Mouse (Mus musculus) kidney, embryonic 14.5 days (tissue): ENCODE results near the gene Sox11. TPM values are rescaled to one million over a fixed set of nuclear protein-coding genes. Genes with fewer than 3 reads are reported as not detected.

ENCODE experiments used
- ATAC-seq: fragments of 200-750 bp; cut with Nextera tagmentation; 2 replicates; pipeline ENCODE4 v1.8.0; 2017; ENCODE audit warnings: moderate number of reproducible peaks, mild to moderate bottlenecking, moderate TSS enrichment, moderate library complexity; ENCODE audit not compliant: low FRiP score, low TSS enrichment
- H3K27ac ChIP-seq: fragments of 300-500 bp; sonication (generic); 2 replicates; pipeline ENCODE4 v1.5.1; 2014; ENCODE audit warnings: low read depth, mild to moderate bottlenecking, low read length, moderate library complexity, mixed read lengths
- H3K27me3 ChIP-seq: fragments of 300-500 bp; sonication (generic); 2 replicates; pipeline ENCODE4 v1.6.1; 2014; ENCODE audit warnings: mild to moderate bottlenecking, low read length; ENCODE audit not compliant: control insufficient read depth, insufficient read depth
- H3K36me3 ChIP-seq: fragments of 300-500 bp; sonication (generic); 2 replicates; pipeline ENCODE4 v1.6.1; 2014; ENCODE audit warnings: low read length, mixed read lengths; ENCODE audit not compliant: control insufficient read depth, insufficient read depth
- H3K4me1 ChIP-seq: fragments of 300-500 bp; sonication (generic); 2 replicates; pipeline ENCODE4 v1.6.1; 2014; ENCODE audit warnings: low read length, mixed read lengths; ENCODE audit not compliant: control insufficient read depth, insufficient read depth
- H3K4me2 ChIP-seq: fragments of 300-500 bp; sonication (generic); replicated peaks from 2 replicates; pipeline ENCODE4 v1.6.1; 2014; ENCODE audit warnings: low read depth, mild to moderate bottlenecking, low read length
- H3K4me3 ChIP-seq: fragments of 300-500 bp; sonication (generic); 2 replicates; pipeline ENCODE4 v1.5.1; 2014; ENCODE audit warnings: mild to moderate bottlenecking, low read length
- H3K9ac ChIP-seq: fragments of 300-500 bp; sonication (generic); 2 replicates; pipeline ENCODE4 v1.6.1; 2014; ENCODE audit warnings: low read depth, mild to moderate bottlenecking, low read length, moderate library complexity
- H3K9me3 ChIP-seq: fragments of 300-500 bp; sonication (generic); 2 replicates; pipeline ENCODE4 v1.6.1; 2016; ENCODE audit warnings: low read length; ENCODE audit not compliant: control insufficient read depth
- WGBS: fragments of 180-500 bp; shearing (Covaris S2); extraction: QIAGEN DNeasy Blood & Tissue Kit; methylation state at CpG from one replicate; pipeline ENCODE4 v1.1.7; 2014; 5-methylcytosine and 5-hydroxymethylcytosine counted together
- polyA plus RNA-seq: library from polyadenylated mRNA; unstranded; fragments of >200 nt; fragmentation: Nextera tagmentation; extraction: Ambion mirVana; gene quantifications from 2 replicates; pipeline ENCODE4 v1.2.1, GENCODE M21; 2014

Sox11 gene
- 109 and 115 TPM in 2 replicates for polyA plus RNA-seq

DNA sequence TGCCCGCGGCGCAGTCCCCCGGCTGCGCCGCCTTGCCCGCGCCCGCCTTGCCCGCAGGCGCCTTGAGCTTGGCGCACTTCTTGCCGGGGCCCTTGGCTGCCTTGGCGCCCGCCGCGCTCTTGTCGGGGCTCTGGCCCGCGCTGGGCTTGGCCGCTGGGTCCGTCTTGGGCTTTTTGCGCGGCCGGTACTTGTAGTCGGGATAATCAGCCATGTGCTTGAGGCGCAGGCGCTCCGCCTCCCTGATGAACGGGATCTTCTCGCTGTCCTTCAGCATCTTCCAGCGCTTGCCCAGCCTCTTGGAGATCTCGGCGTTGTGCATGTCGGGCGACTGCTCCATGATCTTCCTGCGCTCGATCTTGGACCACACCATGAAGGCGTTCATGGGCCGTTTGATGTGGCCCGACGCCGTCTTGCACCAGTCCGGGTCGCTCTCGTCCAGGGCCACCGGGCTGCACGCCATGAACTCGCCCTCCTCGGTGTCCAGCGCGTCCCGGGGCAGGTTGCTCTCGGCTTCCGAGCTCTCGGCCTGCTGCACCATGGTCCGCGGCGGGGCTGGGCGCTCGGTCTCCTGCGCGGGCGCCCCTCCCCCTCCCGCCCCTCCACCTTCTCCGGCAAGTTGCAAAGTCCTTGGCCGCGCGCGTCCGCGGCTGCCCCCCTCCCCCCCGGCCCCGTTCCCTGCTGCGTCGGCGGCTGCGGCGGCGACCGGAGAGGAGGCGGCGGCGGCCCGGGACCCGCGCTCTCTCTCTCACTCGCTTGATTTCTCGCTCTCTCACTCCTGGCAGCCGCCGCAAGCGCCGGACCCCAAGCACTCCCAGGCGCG, at the start of gene Sox11:
TSS of gene Sox11 (minus strand) at position 704 of the 820 bp plus-strand sequence.
- peak; percentile 47 for ATAC-seq
- H3K4me2 ChIP-seq, result peak within 1 kb of the TSS; percentile 81
- H3K9ac ChIP-seq, result peak within 1 kb of the TSS; percentile 97
- H3K27ac ChIP-seq, result peak within 1 kb of the TSS; percentile 93
- peaks cover 4% of the 10 kb centered on the region; the same call in 1 of the 2 replicates for H3K4me1 ChIP-seq
- H3K36me3 ChIP-seq, result no peaks in the 10 kb centered on the region; the same call in 1 of the 2 replicates
- under 1% methylated on average over 78 of the region's 95 CpGs for WGBS
- no peaks in the 10 kb centered on the region for H3K27me3 ChIP-seq
- no peaks in the 10 kb centered on the region for H3K9me3 ChIP-seq
- H3K4me3 ChIP-seq, result peak within 1 kb of the TSS; percentile 99

DNA sequence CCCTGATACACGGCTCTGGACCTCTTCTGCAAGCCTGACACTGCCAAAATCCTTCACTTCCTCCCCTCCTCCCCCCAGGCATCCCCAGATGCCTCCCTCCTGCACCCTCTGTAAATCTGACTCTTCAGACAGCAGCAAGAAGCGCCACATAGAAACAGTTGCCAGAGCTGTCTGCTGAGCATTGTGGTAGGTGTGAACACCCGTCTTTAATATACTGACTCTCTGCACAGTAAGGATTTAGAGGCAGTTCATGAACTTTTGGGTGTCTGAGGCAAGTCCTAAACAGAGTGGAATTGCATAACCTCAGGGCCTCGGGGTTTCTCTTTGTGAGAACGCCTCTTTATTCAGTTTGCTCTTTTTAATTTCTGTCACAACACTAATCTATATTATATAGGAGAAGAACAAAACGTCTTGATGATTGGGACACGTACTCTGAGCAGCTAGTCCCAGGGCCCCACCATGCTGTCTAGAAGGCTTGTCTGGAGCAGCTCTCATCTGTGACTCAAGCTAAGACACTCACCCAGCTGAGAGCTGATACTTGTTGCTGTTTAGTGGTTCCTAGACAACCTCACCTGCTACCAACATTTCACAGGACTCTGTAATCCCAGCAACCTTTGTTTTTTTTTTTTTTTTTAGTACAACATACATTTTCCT, 49.4 kb upstream of the Sox11 start:
- Histone ChIP-seq H3K27me3 (no peaks in the 10 kb centered on the region), H3K36me3 (no peaks in the 10 kb centered on the region), H3K27ac (no peak overlapping the region), H3K9ac (no peak overlapping the region), H3K9me3 (no peaks in the 10 kb centered on the region), H3K4me1 (0 out of 2 replicates have a peak, but pooled peaks cover 2% of the 10 kb centered on the region), H3K4me3 (no peak overlapping the region), H3K4me2 (no peak overlapping the region)
- 43% methylated on average over 7 of the region's 7 CpGs for WGBS
- no peak for ATAC-seq

DNA sequence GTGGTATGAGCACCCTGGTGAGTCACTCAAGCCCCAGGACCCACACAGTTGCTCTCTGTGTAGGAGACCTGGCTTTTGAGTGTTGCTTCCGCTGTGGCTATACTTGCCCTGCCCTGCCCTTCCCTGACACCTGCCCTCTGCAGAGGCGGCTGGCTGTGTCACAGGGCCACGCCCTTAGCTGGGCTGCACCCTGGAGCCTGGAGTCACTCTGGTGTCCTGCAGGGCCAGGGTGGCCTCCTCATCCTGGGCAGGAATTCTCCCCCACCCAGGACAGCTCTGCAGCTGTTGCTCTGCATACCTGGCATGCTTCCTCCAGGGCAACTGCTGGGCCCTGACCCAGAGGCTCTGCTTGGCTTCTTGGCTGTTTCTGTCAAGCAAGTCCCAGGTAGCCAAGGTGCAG, 48.1 kb upstream of the Sox11 start:
- no peaks in the 10 kb centered on the region for H3K27me3 ChIP-seq
- ATAC-seq, result 0 out of 2 replicates have a peak, but pooled peaks have one; percentile 43
- 32% methylated on average over 3 of the region's 3 CpGs for WGBS
- H3K4me2 ChIP-seq, result no peak overlapping the region
- H3K4me3 ChIP-seq, result no peak overlapping the region
- no peak overlapping the region for H3K27ac ChIP-seq
- H3K9me3 ChIP-seq, result no peaks in the 10 kb centered on the region
- 0 out of 2 replicates have a peak, but pooled peaks cover 6% of the 10 kb centered on the region for H3K4me1 ChIP-seq
- no peak overlapping the region for H3K9ac ChIP-seq
- H3K36me3 ChIP-seq, result no peaks in the 10 kb centered on the region

DNA sequence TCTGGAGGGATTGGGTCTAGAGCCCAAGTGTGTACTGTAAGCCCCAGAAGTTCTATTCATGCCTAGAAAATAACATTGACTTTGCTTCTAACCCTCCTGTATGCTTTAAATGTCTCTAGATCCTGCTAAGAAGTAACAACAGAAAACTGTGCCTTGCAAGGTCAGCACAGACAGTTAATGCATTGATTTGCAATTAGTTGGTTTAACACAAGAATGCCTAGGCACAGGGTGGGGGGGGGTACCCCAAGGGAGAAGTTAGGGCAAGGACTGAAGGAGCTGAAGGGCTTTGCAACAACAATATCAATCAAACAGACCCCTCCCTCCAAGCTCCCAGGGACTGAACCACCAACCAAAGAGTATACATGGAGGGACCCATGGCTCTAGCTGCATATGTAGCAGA, 47.1 kb upstream of the Sox11 start:
- no peaks in the 10 kb centered on the region for H3K27me3 ChIP-seq
- H3K4me1 ChIP-seq, result 0 out of 2 replicates have a peak, but pooled peaks cover 7% of the 10 kb centered on the region
- no peak overlapping the region for H3K27ac ChIP-seq
- H3K9ac ChIP-seq, result no peak overlapping the region
- no peak overlapping the region for H3K4me2 ChIP-seq
- no peak overlapping the region for H3K4me3 ChIP-seq
- ATAC-seq, result no peak
- no peaks in the 10 kb centered on the region for H3K9me3 ChIP-seq
- H3K36me3 ChIP-seq, result no peaks in the 10 kb centered on the region

DNA sequence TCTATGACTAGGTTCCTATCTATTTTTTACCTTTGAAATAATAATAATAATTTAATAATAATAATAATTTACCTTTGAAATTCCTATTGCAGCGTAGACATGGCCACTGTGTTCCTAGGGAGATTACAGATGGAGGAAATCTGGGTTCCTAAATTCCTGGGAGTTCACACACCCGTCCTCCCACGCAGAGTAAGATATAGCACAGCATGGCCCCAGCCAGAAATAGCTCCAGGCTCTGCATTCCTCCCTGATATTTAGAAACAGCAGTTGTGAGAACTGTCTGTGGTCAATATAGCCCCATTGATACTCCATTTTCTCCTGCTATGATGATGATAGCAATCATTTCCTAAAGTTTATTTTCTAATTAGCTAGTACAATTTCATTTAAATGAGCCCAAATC, 30.1 kb upstream of the Sox11 start:
- Histone ChIP-seq H3K4me2 (no peak overlapping the region), H3K27ac (no peak overlapping the region), H3K4me1 (no peaks in the 10 kb centered on the region), H3K4me3 (no peak overlapping the region), H3K9me3 (no peaks in the 10 kb centered on the region), H3K9ac (no peak overlapping the region), H3K36me3 (no peaks in the 10 kb centered on the region), H3K27me3 (no peaks in the 10 kb centered on the region)
- WGBS, result 68% methylated on average over 3 of the region's 3 CpGs
- ATAC-seq, result no peak

DNA sequence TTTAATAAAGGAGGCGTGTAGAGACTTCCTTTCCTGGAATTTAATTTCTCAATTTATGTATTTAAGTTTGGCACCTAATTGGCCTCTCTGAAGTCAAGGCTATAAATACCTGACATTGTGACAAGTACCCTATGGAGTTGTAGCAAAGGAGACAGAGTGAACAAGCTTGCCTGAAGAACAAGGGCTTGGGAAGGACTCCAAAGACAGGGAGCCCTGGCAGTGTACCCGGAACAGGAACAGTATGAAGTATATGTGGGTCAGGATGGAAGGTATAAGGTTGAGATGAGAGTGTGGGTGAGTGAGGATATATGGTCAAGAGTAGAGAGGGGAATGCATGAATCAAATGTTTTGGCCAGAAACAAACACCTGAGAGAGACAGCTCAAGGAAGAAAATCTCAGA, 28.4 kb upstream of the Sox11 start:
- 78% methylated on average over 2 of the region's 2 CpGs for WGBS
- H3K36me3 ChIP-seq, result no peaks in the 10 kb centered on the region
- no peak overlapping the region for H3K9ac ChIP-seq
- H3K27me3 ChIP-seq, result no peaks in the 10 kb centered on the region
- H3K4me2 ChIP-seq, result no peak overlapping the region
- ATAC-seq, result no peak
- no peaks in the 10 kb centered on the region for H3K4me1 ChIP-seq
- no peak overlapping the region for H3K27ac ChIP-seq
- H3K9me3 ChIP-seq, result no peaks in the 10 kb centered on the region
- no peak overlapping the region for H3K4me3 ChIP-seq

DNA sequence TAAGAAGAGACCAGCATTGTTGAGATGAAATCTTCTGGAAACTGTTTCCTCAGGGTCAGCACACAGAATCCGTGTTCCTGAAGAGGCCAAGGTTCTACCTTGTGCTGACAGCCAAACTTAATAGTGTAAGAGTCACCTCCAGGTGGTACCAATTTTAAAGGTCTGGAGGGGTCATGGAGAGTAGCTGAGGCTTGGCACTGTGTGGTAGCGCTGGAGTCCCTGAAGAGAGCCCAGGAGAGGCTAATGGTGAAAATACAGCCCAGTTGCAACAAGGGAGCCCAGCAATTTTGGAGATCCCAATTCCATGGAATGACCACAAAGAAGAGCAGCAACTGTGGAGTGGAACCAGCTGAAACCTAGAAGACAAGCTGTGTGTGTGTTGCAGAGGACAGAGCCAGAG, 25.1 kb upstream of the Sox11 start:
- ATAC-seq, result no peak
- no peak overlapping the region for H3K4me3 ChIP-seq
- H3K4me1 ChIP-seq, result no peaks in the 10 kb centered on the region
- WGBS, result 84% methylated on average over 2 of the region's 2 CpGs
- no peaks in the 10 kb centered on the region for H3K27me3 ChIP-seq
- H3K36me3 ChIP-seq, result no peaks in the 10 kb centered on the region
- H3K27ac ChIP-seq, result no peak overlapping the region
- no peaks in the 10 kb centered on the region for H3K9me3 ChIP-seq
- H3K9ac ChIP-seq, result no peak overlapping the region
- H3K4me2 ChIP-seq, result no peak overlapping the region

DNA sequence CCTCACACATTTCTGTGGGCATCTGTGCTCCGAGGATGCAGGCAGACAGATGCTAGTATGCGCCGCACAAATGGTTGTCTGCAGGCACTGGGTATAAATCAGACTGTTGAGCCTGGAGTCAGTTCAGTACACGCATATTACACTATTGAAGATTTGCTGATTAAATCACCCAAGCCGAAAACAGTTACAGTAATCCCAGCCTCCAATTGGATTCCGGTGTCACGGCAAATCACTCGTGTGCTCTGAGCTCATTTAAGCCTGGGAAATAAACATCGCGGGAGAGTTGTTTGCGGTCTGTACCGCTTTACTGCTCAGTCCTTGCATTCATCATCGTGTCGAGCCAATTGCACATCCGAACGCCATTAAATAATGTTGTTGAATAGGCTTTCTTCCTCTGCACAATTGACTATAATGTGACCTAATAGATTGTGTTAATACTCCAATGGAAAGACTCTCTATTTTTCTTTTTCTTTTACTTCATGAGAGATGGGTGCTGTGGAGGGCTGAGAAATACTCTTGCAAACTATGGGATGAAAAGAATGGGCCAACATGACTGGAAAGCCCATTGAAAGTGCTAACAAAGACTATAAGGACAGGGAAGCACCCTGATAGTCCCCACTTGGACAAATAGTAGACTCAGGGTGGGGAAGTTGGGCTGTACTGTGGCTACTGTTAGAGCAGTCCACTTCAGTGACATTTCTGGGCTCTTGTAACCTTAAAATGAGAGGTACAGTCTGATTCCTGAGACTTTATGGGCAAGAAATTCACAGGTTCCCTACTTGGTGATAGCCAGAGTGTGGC, 21.7 kb upstream of the Sox11 start:
- H3K27me3 ChIP-seq, result no peaks in the 10 kb centered on the region
- H3K9me3 ChIP-seq, result no peaks in the 10 kb centered on the region
- no peak for ATAC-seq
- H3K27ac ChIP-seq, result no peak overlapping the region
- no peaks in the 10 kb centered on the region for H3K36me3 ChIP-seq
- H3K4me3 ChIP-seq, result no peak overlapping the region
- H3K4me1 ChIP-seq, result no peaks in the 10 kb centered on the region
- 83% methylated on average over 16 of the region's 16 CpGs for WGBS
- H3K4me2 ChIP-seq, result no peak overlapping the region
- H3K9ac ChIP-seq, result no peak overlapping the region
